Mouse (Mus musculus) lung, adult 2 months (tissue): ENCODE data around the gene Usp10. TPM values are rescaled to one million over a fixed set of nuclear protein-coding genes. Genes with fewer than 3 reads are reported as not detected.

ENCODE experiments used
- DNase-seq: peaks from one replicate; pipeline ENCODE4 v3.0.0; 2022
- H3K4me1 ChIP-seq: fragments of 200-500 bp; 2 replicates; pipeline ENCODE4 v1.6.1; 2011; ENCODE audit warnings: low read length; ENCODE audit not compliant: control insufficient read depth, insufficient read depth
- H3K4me3 ChIP-seq: fragments of 200-500 bp; replicated peaks from 2 replicates; pipeline ENCODE3; 2011; ENCODE audit warnings: low read depth, mild to moderate bottlenecking, control low read depth, low read length; ENCODE audit errors: extremely low read depth
- CTCF ChIP-seq: fragments of 200-500 bp; IDR thresholded peaks from 2 replicates; pipeline ENCODE4 v1.5.1; 2011; ENCODE audit warnings: mild to moderate bottlenecking, low read length, control low read depth; ENCODE audit not compliant: insufficient read depth
- POLR2A ChIP-seq: fragments of 200-500 bp; IDR thresholded peaks from 2 replicates; pipeline ENCODE4 v1.6.1; 2011; ENCODE audit warnings: low read depth, mild to moderate bottlenecking, control low read depth, low read length, borderline replicate concordance; ENCODE audit errors: extremely low read depth
- WGBS: fragments of 180-500 bp; shearing (Covaris S2); methylation state at CpG from one replicate; pipeline ENCODE4 v1.1.7; 2018; 5-methylcytosine and 5-hydroxymethylcytosine counted together
- polyA plus RNA-seq: library from polyadenylated mRNA; depleted of rRNA; stranded (reverse); fragments of >200 nt; gene quantifications from 2 replicates; pipeline ENCODE4 v1.2.3, GENCODE M21; 2012

The Usp10 gene
- polyA plus RNA-seq, 1 experiment, result 78.1 TPM

GRCm38 (mm10) chr8:119887130-119887529 is 23.0 kb upstream of the Usp10 start:
- H3K4me1 ChIP-seq, result no peaks in the 10 kb centered on the region
- DNase-seq, result peak; percentile 44
- TF ChIP-seq POLR2A (no peak), CTCF (peak; percentile 82)
- H3K4me3 ChIP-seq, result no peak overlapping the region
- WGBS, result 84% methylated on average over 3 of the region's 3 CpGs

GRCm38 (mm10) chr8:119888012-119888411 is 22.1 kb upstream of the Usp10 start:
- no peaks in the 10 kb centered on the region for H3K4me1 ChIP-seq
- WGBS, result 77% methylated on average over 4 of the region's 4 CpGs
- no peak for DNase-seq
- TF ChIP-seq POLR2A (no peak), CTCF (no peak)
- H3K4me3 ChIP-seq, result no peak overlapping the region

GRCm38 (mm10) chr8:119897069-119897468 is 13.1 kb upstream of the Usp10 start:
- whole genome bisulfite sequencing, result 80% methylated on average over 4 of the region's 4 CpGs
- Histone ChIP-seq H3K4me1 (peaks cover 2% of the 10 kb centered on the region; the same call in 1 of the 2 replicates), H3K4me3 (no peak overlapping the region)
- TF ChIP-seq POLR2A, result no peak
- TF ChIP-seq CTCF, result no peak
- no peak for DNase-seq

DNA sequence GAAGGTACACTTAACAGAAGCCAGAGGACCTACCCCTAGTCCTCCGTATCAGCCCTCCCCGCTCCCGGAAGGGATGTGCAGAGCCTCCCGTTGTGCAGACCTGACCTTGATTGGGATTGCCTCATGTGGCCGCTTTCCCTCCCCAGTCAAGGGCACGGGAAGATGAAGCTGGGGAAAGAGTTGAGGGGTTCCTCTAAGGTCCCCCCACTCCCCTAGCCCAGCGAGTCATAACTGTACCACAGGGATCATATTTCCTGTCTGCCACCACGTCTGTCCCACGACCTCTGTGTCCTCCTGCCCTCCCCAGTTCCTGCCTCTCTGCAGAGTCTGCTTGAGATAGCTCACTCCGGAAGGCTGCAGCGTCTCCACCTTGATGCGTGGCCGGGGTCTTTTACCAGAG is 12.2 kb upstream of the Usp10 start:
- TF ChIP-seq POLR2A, result no peak
- TF ChIP-seq CTCF, result no peak
- Histone ChIP-seq H3K4me1 (peaks cover 2% of the 10 kb centered on the region; the same call in 1 of the 2 replicates), H3K4me3 (no peak overlapping the region)
- no peak for DNase-seq
- WGBS, result 17% methylated on average over 13 of the region's 13 CpGs

GRCm38 (mm10) chr8:119901349-119901748 is 8.8 kb upstream of the Usp10 start:
- Histone ChIP-seq H3K4me1 (peaks cover 2% of the 10 kb centered on the region; the same call in 1 of the 2 replicates), H3K4me3 (no peak overlapping the region)
- no peak for DNase-seq
- 80% methylated on average over 3 of the region's 3 CpGs for WGBS
- TF ChIP-seq POLR2A, result no peak
- no peak for TF ChIP-seq CTCF

- 49% methylated on average over 8 of the region's 8 CpGs for WGBS
- DNase-seq, result no peak
- Histone ChIP-seq H3K4me1 (peaks cover 2% of the 10 kb centered on the region; the same call in 1 of the 2 replicates), H3K4me3 (no peak overlapping the region)
- TF ChIP-seq POLR2A (no peak), CTCF (no peak)
Measured at GRCm38 (mm10) chr8:119901952-119902351, 8.2 kb upstream of the Usp10 start.

DNA sequence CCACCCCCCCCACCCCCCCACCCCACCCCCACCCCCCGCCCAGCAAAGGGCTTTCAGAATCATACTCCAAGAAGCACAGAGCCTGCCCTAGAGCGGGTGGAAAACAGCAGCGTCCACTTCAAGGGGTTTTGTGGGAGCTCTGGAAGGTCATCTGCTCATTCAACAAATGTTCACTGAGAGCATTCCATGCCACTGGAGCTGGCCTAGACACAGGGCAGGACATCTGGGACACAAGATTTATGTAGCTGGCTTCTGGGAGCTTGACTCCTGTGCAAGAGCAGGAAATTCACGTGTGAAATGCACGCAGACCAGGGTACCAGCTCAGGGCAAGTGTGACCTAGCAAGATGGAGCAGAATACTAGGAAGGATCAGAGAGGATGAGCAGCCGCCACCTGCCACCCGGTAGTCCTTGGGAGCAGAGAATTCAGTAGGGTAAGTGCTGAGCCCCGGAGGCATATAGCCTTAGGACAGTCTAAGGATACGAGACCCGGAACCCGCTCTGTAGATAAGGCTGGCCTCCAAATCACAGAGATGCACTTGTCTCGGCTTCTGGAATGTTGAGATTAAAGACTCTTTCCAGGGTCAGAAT is 5.7 kb upstream of the Usp10 start:
- 53% methylated on average over 12 of the region's 12 CpGs for WGBS
- Histone ChIP-seq H3K4me1 (no peaks in the 10 kb centered on the region), H3K4me3 (no peak overlapping the region)
- no peak for DNase-seq
- TF ChIP-seq POLR2A, result no peak
- no peak for TF ChIP-seq CTCF

- WGBS, result under 1% methylated on average over 96 of the region's 97 CpGs
- H3K4me1 ChIP-seq, result peaks cover 17% of the 10 kb centered on the region
- peak; percentile 95 for DNase-seq
- H3K4me3 ChIP-seq, result peak within 1 kb of the TSS; percentile 100
- TF ChIP-seq POLR2A, result peak; percentile 65; the same call in 1 of the 2 replicates
- TF ChIP-seq CTCF, result no peak
Measured at GRCm38 (mm10) chr8:119910547-119911257, 542 bp downstream of the Usp10 start, which contains the start of gene Gm20388. Gm20388 (plus strand) TSS chr8:119910841.

- WGBS, result 4% methylated on average over 30 of the region's 30 CpGs
- DNase-seq, result no peak
- no peak for TF ChIP-seq POLR2A
- no peak for TF ChIP-seq CTCF
Measured at GRCm38 (mm10) chr8:119911258-119911962, 1.2 kb downstream of the Usp10 start.

More at GRCm38 (mm10) chr8:119911258-119911962, 1.2 kb downstream of the Usp10 start:
- peak overlapping the region; percentile 100 for H3K4me3 ChIP-seq
- H3K4me1 ChIP-seq, result peaks cover 17% of the 10 kb centered on the region
